Mouse (Mus musculus) C2C12 (cell line): Measurements from ENCODE around the gene P2ry14.

Source experiments
- CTCF ChIP-seq: IDR thresholded peaks from one replicate; pipeline ENCODE4 v1.5.1; 2011; ENCODE audit not compliant: control insufficient read depth, insufficient read depth, insufficient read length
- MAX ChIP-seq: IDR thresholded peaks from one replicate; pipeline ENCODE4 v1.6.1; 2011; ENCODE audit warnings: mild to moderate bottlenecking, control low read depth

- TF ChIP-seq CTCF (no peak), MAX (no peak)
Observed at GRCm38 (mm10) chr3:59169215-59169614, 15.8 kb upstream of the P2ry14 start.
